Mouse (Mus musculus) ES-Bruce4 (cell line): ENCODE measurements around the gene Mknk1.

ENCODE experiments used
- CTCF ChIP-seq: IDR thresholded peaks from one replicate; pipeline ENCODE4 v1.8.1; 2011; ENCODE audit warnings: low read depth, low read length
- POLR2A ChIP-seq: IDR thresholded peaks from one replicate; pipeline ENCODE4 v1.8.1; 2011; ENCODE audit warnings: low read length; ENCODE audit not compliant: insufficient read depth

DNA sequence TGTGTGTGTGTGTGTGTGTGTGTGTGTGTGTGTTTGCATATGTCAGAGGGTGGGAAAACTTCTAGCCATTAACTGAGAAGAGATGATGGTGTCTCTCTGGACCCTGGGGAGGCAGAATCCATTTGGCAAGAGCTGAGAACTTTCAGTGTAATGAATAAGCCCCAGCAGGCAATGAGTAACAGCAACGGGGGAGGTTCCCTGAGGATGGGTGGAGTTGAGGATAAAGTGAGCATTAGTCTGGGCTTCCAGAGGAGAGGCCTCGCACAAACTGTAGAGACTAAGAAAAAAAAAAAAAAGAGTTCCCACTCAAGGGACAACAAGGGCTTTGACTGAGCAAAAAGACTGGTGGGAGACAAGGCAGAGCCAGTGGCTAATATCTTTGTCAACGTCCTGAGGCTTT, 55.3 kb downstream of the Mknk1 start:
- TF ChIP-seq POLR2A: no peak
- TF ChIP-seq CTCF: no peak
